Comparison of ENCODE assay signal across 8 mouse cellular contexts in genomic region chr11:116027756-116028155, GRCm38 (mm10). TPM values are rescaled to one million over a fixed set of nuclear protein-coding genes. Genes with fewer than 3 reads are reported as not detected.
DNase-seq lines count a peak whose midpoint lies in the region; ATAC-seq lines count a peak whose summit lies in the region.

Gene H3f3b, minus strand, starts transcription at chr11:116027962.

- H3K27me3 ChIP-seq in forebrain, embryonic 15.5 days, result no peaks in the 10 kb centered on the region
- no peaks in the 10 kb centered on the region for H3K27me3 ChIP-seq in hindbrain, embryonic 11.5 days (ENCODE audit: control insufficient read depth, insufficient read depth, low read length)
- H3K27me3 ChIP-seq in liver, embryonic 12.5 days (replicated peaks), result no peaks in the 10 kb centered on the region
- H3K27me3 ChIP-seq in stomach, embryonic 16.5 days (ENCODE audit: control insufficient read depth, insufficient read depth, low read length), result no peaks in the 10 kb centered on the region

- peaks cover 25% of the 10 kb centered on the region for H3K4me1 ChIP-seq in forebrain, embryonic 15.5 days
- peaks cover 3% of the 10 kb centered on the region; the same call in 1 of the 2 replicates for H3K4me1 ChIP-seq in hindbrain, embryonic 11.5 days (replicated peaks; ENCODE audit: control insufficient read depth, insufficient read depth, low read length)
- H3K4me1 ChIP-seq in liver, embryonic 12.5 days, result peaks cover 40% of the 10 kb centered on the region
- H3K4me1 ChIP-seq in stomach, embryonic 16.5 days (ENCODE audit: control insufficient read depth, insufficient read depth, low read length), result peaks cover 18% of the 10 kb centered on the region; the same call in 1 of the 2 replicates

- no peak within 1 kb of the TSS for H3K27ac ChIP-seq in forebrain, embryonic 15.5 days (replicated peaks)
- H3K27ac ChIP-seq in hindbrain, embryonic 11.5 days (ENCODE audit: low read depth, low read length), result no peak within 1 kb of the TSS
- peak within 1 kb of the TSS; percentile 31 for H3K27ac ChIP-seq in liver, embryonic 12.5 days
- H3K27ac ChIP-seq in stomach, embryonic 16.5 days (ENCODE audit: low read length), result no peak within 1 kb of the TSS

- no peaks in the 10 kb centered on the region for H3K36me3 ChIP-seq in forebrain, embryonic 15.5 days
- no peaks in the 10 kb centered on the region for H3K36me3 ChIP-seq in hindbrain, embryonic 11.5 days (ENCODE audit: control insufficient read depth, insufficient read depth, low read length)
- H3K36me3 ChIP-seq in liver, embryonic 12.5 days, result peaks cover 17% of the 10 kb centered on the region
- no peaks in the 10 kb centered on the region; the same call in 1 of the 2 replicates for H3K36me3 ChIP-seq in stomach, embryonic 16.5 days (ENCODE audit: control insufficient read depth, insufficient read depth, low read length)

- no peak for ATAC-seq in activated CD4-positive, CD25-positive, alpha-beta regulatory T cell, adult 4 months
- no peak for ATAC-seq in forebrain, embryonic 15.5 days (replicated peaks)
- ATAC-seq in hindbrain, embryonic 11.5 days (ENCODE audit: low FRiP score), result no peak
- no peak for ATAC-seq in liver, embryonic 12.5 days
- ATAC-seq in stomach, embryonic 16.5 days (ENCODE audit: insufficient read depth, low FRiP score), result no peak

- no peak within 1 kb of the TSS for H3K4me3 ChIP-seq in forebrain, embryonic 15.5 days
- H3K4me3 ChIP-seq in hindbrain, embryonic 11.5 days (ENCODE audit: low read depth, low read length), result no peak within 1 kb of the TSS
- no peak within 1 kb of the TSS for H3K4me3 ChIP-seq in liver, embryonic 12.5 days
- H3K4me3 ChIP-seq in stomach, embryonic 16.5 days (replicated peaks; ENCODE audit: low read length), result no peak within 1 kb of the TSS

- H3K4me2 ChIP-seq in forebrain, embryonic 15.5 days (replicated peaks), result no peak within 1 kb of the TSS
- H3K4me2 ChIP-seq in hindbrain, embryonic 11.5 days (replicated peaks; ENCODE audit: low read depth, low read length), result no peak within 1 kb of the TSS
- no peak within 1 kb of the TSS for H3K4me2 ChIP-seq in liver, embryonic 12.5 days
- no peak within 1 kb of the TSS for H3K4me2 ChIP-seq in stomach, embryonic 16.5 days (ENCODE audit: low read depth, low read length)

- H3K9ac ChIP-seq in forebrain, embryonic 15.5 days (replicated peaks), result no peak within 1 kb of the TSS
- no peak within 1 kb of the TSS for H3K9ac ChIP-seq in hindbrain, embryonic 11.5 days (ENCODE audit: low read depth, low read length)
- H3K9ac ChIP-seq in liver, embryonic 12.5 days, result 0 out of 2 replicates have a peak within 1 kb of the TSS, but pooled peaks have one; percentile 96
- H3K9ac ChIP-seq in stomach, embryonic 16.5 days (ENCODE audit: low read length), result no peak within 1 kb of the TSS

- DNase-seq in heart, adult 11 months, result peak; percentile 91
- DNase-seq in heart, adult 9 months (ENCODE audit: low spot score in 2 of 2), result no peak
- DNase-seq in hindbrain, embryonic 11.5 days (ENCODE audit: low spot score), result no peak
- DNase-seq in urinary bladder, postnatal 10 days (ENCODE audit: low spot score), result no peak

- WGBS in forebrain, embryonic 15.5 days, result 84% methylated on average over 4 of the region's 4 CpGs
- 80% methylated on average over 4 of the region's 4 CpGs for whole genome bisulfite sequencing in hindbrain, embryonic 11.5 days
- WGBS in liver, embryonic 12.5 days (ENCODE audit: insufficient replicate concordance), result 78% methylated on average over 4 of the region's 4 CpGs
- 65% methylated on average over 4 of the region's 4 CpGs for WGBS in stomach, embryonic 16.5 days

- no peaks in the 10 kb centered on the region for H3K9me3 ChIP-seq in forebrain, embryonic 15.5 days
- no peaks in the 10 kb centered on the region for H3K9me3 ChIP-seq in hindbrain, embryonic 11.5 days (ENCODE audit: control insufficient read depth, low read length)
- H3K9me3 ChIP-seq in liver, embryonic 12.5 days (replicated peaks), result no peaks in the 10 kb centered on the region
- no peaks in the 10 kb centered on the region for H3K9me3 ChIP-seq in stomach, embryonic 16.5 days (replicated peaks; ENCODE audit: control insufficient read depth, low read length)

RNA-seq across cellular contexts. Expression of gene H3f3b, which starts in this region (rescaled TPM):
- polyA plus RNA-seq in activated CD4-positive, CD25-positive, alpha-beta regulatory T cell, adult 4 months (2017; shearing (Covaris generic)), result 1,000 to 10,000 TPM; 1,520 to 1,873 TPM
- 2,534 and 2,591 TPM in 2 replicates for polyA plus RNA-seq in forebrain, embryonic 15.5 days (2015; fragmentation: Nextera tagmentation; extraction: Ambion mirVana)
- polyA plus RNA-seq in hindbrain, embryonic 11.5 days (2014; fragmentation: Nextera tagmentation; extraction: Ambion mirVana), result 2,172 and 2,203 TPM in 2 replicates
- polyA plus RNA-seq in liver, embryonic 12.5 days (2016; fragmentation: Nextera tagmentation; extraction: Ambion mirVana), result 816 and 835 TPM in 2 replicates
- polyA plus RNA-seq in stomach, embryonic 16.5 days (2015; fragmentation: Nextera tagmentation; extraction: Ambion mirVana), result 1,496 and 1,592 TPM in 2 replicates
